Mouse (Mus musculus) G1E (cell line): ENCODE measurements around the gene Stk38. TPM values are rescaled to one million over a fixed set of nuclear protein-coding genes. Genes with fewer than 3 reads are reported as not detected.
A peak's percentile ranks its signal among the peaks of the same experiment; 100 is the strongest.

Experiments
- ATAC-seq: 2 replicates; pipeline ENCODE4 v1.8.0; 2016; ENCODE audit warnings: mild to moderate bottlenecking; ENCODE audit not compliant: insufficient number of reproducible peaks, poor library complexity, low FRiP score, severe bottlenecking; ENCODE audit errors: extremely low read depth
- DNase-seq: peaks from one replicate; pipeline ENCODE4 v3.0.0; 2012; ENCODE audit warnings: low spot score
- H3K27me3 ChIP-seq: 2 replicates; pipeline ENCODE4 v1.6.1; 2012; ENCODE audit warnings: mild to moderate bottlenecking, low read length, inconsistent platforms; ENCODE audit not compliant: insufficient read depth
- H3K36me3 ChIP-seq: replicated peaks from 2 replicates; pipeline ENCODE3; 2012; ENCODE audit warnings: mild to moderate bottlenecking, inconsistent platforms
- H3K4me1 ChIP-seq: 2 replicates; pipeline ENCODE4 v1.6.1; 2012; ENCODE audit warnings: low read depth, low read length, inconsistent platforms, mixed read lengths; ENCODE audit not compliant: insufficient read depth
- H3K4me3 ChIP-seq: 2 replicates; pipeline ENCODE4 v1.5.1; 2012; ENCODE audit warnings: low read depth, mild to moderate bottlenecking, inconsistent platforms, low read length, moderate library complexity, mixed read lengths
- H3K9me3 ChIP-seq: replicated peaks from 2 replicates; pipeline ENCODE4 v1.6.1; 2012; ENCODE audit warnings: inconsistent platforms
- CTCF ChIP-seq: IDR thresholded peaks from 2 replicates; pipeline ENCODE4 v1.5.1; 2012; ENCODE audit warnings: low read depth, low read length, inconsistent platforms, mixed read lengths
- GATA1 ChIP-seq: IDR thresholded peaks from 2 replicates; pipeline ENCODE4 v1.6.1; 2012; ENCODE audit warnings: borderline replicate concordance, low read length, inconsistent platforms, mixed read lengths
- GATA2 ChIP-seq: IDR thresholded peaks from 2 replicates; pipeline ENCODE4 v1.6.1; 2012; ENCODE audit warnings: low read depth, low read length, inconsistent platforms, borderline replicate concordance
- POLR2AphosphoS5 ChIP-seq: IDR thresholded peaks from 2 replicates; pipeline ENCODE4 v1.6.1; 2012; ENCODE audit warnings: low read depth, low read length, inconsistent platforms; ENCODE audit not compliant: insufficient replicate concordance
- TAL1 ChIP-seq: conservative IDR thresholded peaks from 2 replicates; pipeline ENCODE4 v1.6.1; 2012; ENCODE audit warnings: low read depth, low read length, inconsistent platforms, mixed read lengths
- polyA plus RNA-seq: library from polyadenylated mRNA; stranded (reverse); fragments of >175 nt; gene quantifications from 2 replicates; pipeline ENCODE4 v1.2.3, GENCODE M21; 2012
- total RNA-seq, 2 experiments: library from RNA; stranded (forward) in 1 of 2; stranded (reverse) in 1 of 2; fragments of 200-1000 nt in 1 of 2; fragments of >200 nt in 1 of 2; fragmentation: Nextera tagmentation in 1 of 2; gene quantifications; 2 replicates each; pipeline ENCODE4 v1.2.3; 2014 to 2017

Gene Stk38
- total and polyA plus RNA-seq, 3 experiments, result 82.7 to 234 (median 97.6) TPM

GRCm38 (mm10) chr17:28953251-28953650, 54.5 kb downstream of the Stk38 start:
- DNase-seq (peak; percentile 26), ATAC-seq (no peak)

GRCm38 (mm10) chr17:28951831-28952799, 55.7 kb downstream of the Stk38 start, which contains the start of gene Kctd20:
TSS of gene Kctd20 (plus strand) at chr17:28951950.
- TF ChIP-seq CTCF, result no peak
- no peak for TF ChIP-seq TAL1
- no peak for TF ChIP-seq POLR2AphosphoS5
- TF ChIP-seq GATA1, result no peak
- no peak for TF ChIP-seq GATA2
- H3K36me3 ChIP-seq, result peaks cover 23% of the 10 kb centered on the region
- ATAC-seq (peak; percentile 45), DNase-seq (peak; percentile 95)
- peaks cover 38% of the 10 kb centered on the region for H3K4me1 ChIP-seq
- H3K9me3 ChIP-seq, result peaks cover 6% of the 10 kb centered on the region; the same call in 1 of the 2 replicates
- 0 out of 2 replicates have a peak, but pooled peaks cover under 1% of the 10 kb centered on the region for H3K27me3 ChIP-seq
- H3K4me3 ChIP-seq, result peak within 1 kb of the TSS; percentile 78

More at GRCm38 (mm10) chr17:28953251-28953650, 54.5 kb downstream of the Stk38 start:
- peaks cover 33% of the 10 kb centered on the region for H3K36me3 ChIP-seq
- H3K4me1 ChIP-seq, result peaks cover 42% of the 10 kb centered on the region
- peak overlapping the region; percentile 78 for H3K4me3 ChIP-seq
- no peak for TF ChIP-seq GATA1
- no peak for TF ChIP-seq GATA2
- TF ChIP-seq POLR2AphosphoS5, result no peak
- no peak for TF ChIP-seq CTCF
- no peak for TF ChIP-seq TAL1
- H3K9me3 ChIP-seq, result 0 out of 2 replicates have a peak, but pooled peaks cover 2% of the 10 kb centered on the region
- H3K27me3 ChIP-seq, result no peaks in the 10 kb centered on the region

GRCm38 (mm10) chr17:28950751-28951150, 57.0 kb downstream of the Stk38 start:
- DNase-seq (peak; percentile 53), ATAC-seq (no peak)
- Histone ChIP-seq H3K4me1 (peaks cover 35% of the 10 kb centered on the region), H3K4me3 (no peak overlapping the region; the same call in 1 of the 2 replicates), H3K27me3 (peaks cover 4% of the 10 kb centered on the region; the same call in 1 of the 2 replicates), H3K9me3 (peaks cover 8% of the 10 kb centered on the region), H3K36me3 (peaks cover 13% of the 10 kb centered on the region)
- no peak for TF ChIP-seq CTCF

GRCm38 (mm10) chr17:28948661-28949060, 59.1 kb downstream of the Stk38 start:
- H3K27me3 ChIP-seq, result peaks cover 4% of the 10 kb centered on the region; the same call in 1 of the 2 replicates
- no peaks in the 10 kb centered on the region for H3K36me3 ChIP-seq
- H3K4me3 ChIP-seq, result no peak overlapping the region
- ATAC-seq (no peak), DNase-seq (no peak)
- H3K4me1 ChIP-seq, result peaks cover 28% of the 10 kb centered on the region
- no peak for TF ChIP-seq TAL1
- no peak for TF ChIP-seq POLR2AphosphoS5
- TF ChIP-seq GATA2, result no peak
- TF ChIP-seq CTCF, result no peak
- no peak for TF ChIP-seq GATA1
- peaks cover 8% of the 10 kb centered on the region for H3K9me3 ChIP-seq

GRCm38 (mm10) chr17:28947011-28947939, 60.5 kb downstream of the Stk38 start:
- Histone ChIP-seq H3K36me3 (no peaks in the 10 kb centered on the region), H3K27me3 (peaks cover 4% of the 10 kb centered on the region; the same call in 1 of the 2 replicates), H3K4me1 (peaks cover 22% of the 10 kb centered on the region), H3K4me3 (no peak overlapping the region), H3K9me3 (peaks cover 8% of the 10 kb centered on the region)
- DNase-seq (no peak), ATAC-seq (no peak)
- TF ChIP-seq CTCF (0 out of 2 replicates have a peak, but pooled peaks have one; percentile 1), TAL1 (no peak)

- H3K27me3 ChIP-seq, result peaks cover 4% of the 10 kb centered on the region; the same call in 1 of the 2 replicates
- peaks cover 11% of the 10 kb centered on the region for H3K9me3 ChIP-seq
- peaks cover 13% of the 10 kb centered on the region for H3K4me1 ChIP-seq
- no peak overlapping the region for H3K4me3 ChIP-seq
- no peak for TF ChIP-seq CTCF
- no peak for TF ChIP-seq GATA1
- no peak for TF ChIP-seq TAL1
- no peak for TF ChIP-seq POLR2AphosphoS5
- no peak for TF ChIP-seq GATA2
- ATAC-seq, result no peak
- H3K36me3 ChIP-seq, result no peaks in the 10 kb centered on the region
- DNase-seq, result no peak
Measured at GRCm38 (mm10) chr17:28944481-28944880, 63.3 kb downstream of the Stk38 start.
